Mouse (Mus musculus): ENCODE measurements at regions not wholly inside any gene's neighbourhood (a gene's known extent, or its start where the extent isn't known, plus 50 kb on each side); places are given as distances from the start of the nearest gene placed in this dataset.
"Not testable (repeated sequence)": the region's sequence is repeated elsewhere in the genome, so short reads cannot be mapped to it uniquely, and the experiment has no call there.

DNA sequence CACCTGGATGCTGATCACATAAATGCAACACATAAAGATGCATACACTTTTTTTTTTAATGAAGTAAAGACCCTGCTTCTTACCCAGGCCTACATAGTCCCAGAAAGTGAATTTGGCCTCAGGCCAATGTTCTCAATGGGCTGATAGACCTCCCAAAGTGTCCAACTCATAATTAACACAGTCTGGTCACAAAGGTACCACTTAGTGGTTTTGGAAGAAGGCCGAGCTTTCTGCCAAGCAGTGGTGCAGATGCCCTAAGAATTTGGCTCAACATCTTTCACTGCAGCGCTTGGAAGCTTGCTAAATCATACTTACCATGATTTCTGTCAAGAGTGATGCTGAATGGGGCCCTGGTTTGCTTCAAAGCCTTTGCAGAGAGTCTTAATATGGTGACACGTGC, 706.4 kb upstream of the Rag2 start:
- DNase-seq = no peak

- no peak for DNase-seq
Observed at GRCm38 (mm10) chr2:100919537-100920212, 704.8 kb upstream of the Rag2 start.

- DNase-seq = not testable (repeated sequence)
Observed at GRCm38 (mm10) chr2:100948632-100949031, 675.9 kb upstream of the Rag2 start.

DNA sequence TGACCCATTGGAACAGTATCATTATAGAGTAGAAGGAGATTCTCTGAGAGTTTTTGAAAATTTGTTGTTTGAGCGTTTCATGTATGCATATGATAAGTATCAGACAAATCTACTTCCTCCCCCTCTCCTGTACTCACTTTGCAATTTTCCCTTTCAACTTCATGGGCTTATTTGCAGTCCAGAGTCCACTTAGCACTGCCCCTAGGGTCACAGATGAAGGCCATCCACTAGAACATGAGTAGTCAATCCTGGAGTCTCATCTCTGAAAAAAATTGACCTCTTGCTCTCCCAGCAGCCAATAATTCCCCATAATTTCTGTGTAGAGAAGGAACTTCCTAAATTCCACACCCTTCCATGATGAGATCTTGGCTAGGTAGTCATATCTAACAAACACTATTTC, 665.1 kb upstream of the Rag2 start:
- no peak for DNase-seq

- no peak for DNase-seq
Observed at GRCm38 (mm10) chr2:100964584-100964983, 659.9 kb upstream of the Rag2 start.

DNA sequence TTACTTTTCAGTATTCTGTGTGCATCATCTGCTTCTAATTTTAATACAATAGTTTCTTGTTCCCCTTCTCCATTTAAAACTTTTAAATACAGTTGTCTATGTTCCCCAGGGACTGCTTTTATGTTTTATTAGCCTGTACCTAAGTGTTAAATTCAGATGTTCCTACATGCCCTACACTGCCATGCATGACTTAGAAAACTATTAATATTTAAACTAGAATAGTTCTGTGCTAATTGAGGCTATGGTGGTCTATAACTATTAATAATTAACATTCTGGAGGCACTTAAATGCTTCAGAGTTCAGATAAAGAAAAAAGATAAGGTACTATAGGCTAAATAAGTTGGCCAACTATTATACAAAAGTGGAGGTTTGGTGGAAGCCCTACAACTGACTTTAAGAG, 647.3 kb upstream of the Rag2 start:
- DNase-seq = no peak

- DNase-seq = no peak
Observed at GRCm38 (mm10) chr2:100982362-100982761, 642.2 kb upstream of the Rag2 start.

DNA sequence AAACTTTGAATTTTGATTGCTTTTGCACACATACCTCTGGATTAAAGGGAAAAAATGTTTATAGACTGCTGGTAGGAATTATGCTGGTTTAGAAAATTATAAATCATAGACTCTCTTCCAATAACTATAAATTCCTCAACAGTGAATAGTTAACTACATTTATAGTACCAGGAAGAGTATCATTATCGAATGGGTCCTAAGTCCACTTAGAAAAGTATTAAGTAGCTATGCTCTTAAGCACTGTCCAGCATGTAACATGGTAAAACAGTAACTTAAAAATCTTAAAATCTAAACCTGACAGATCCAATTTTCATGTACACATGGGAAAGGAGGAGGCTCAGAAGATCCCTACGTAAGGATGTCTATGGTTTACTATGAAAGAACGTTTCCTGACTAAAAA, 609.2 kb upstream of the Rag2 start:
- no peak for DNase-seq

DNA sequence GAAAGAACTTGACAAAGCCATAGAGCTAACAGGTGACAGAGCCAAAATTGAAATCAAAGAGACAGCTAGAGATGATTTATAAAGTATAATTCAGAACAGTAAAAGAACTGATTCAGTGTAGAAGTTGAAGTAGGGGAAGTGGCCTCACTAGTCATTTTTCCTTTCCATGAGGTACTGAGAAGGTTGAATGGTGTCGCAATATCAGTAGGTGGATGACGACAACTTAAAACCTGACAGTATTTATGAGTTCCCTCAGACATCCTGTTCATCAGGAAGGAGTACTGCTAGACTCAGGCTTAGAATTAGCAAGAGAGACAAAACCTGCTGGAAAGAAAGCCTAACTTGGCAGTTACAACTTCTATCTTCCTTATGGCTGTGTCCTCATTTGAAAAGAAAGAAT, 605.1 kb upstream of the Rag2 start:
- DNase-seq = no peak

GRCm38 (mm10) chr2:101021515-101021914, 603.0 kb upstream of the Rag2 start:
- no peak for DNase-seq

- no peak for DNase-seq
Observed at GRCm38 (mm10) chr2:101043050-101043449, 581.5 kb upstream of the Rag2 start.

- no peak for DNase-seq
Observed at GRCm38 (mm10) chr2:101062939-101063338, 561.6 kb upstream of the Rag2 start.

DNA sequence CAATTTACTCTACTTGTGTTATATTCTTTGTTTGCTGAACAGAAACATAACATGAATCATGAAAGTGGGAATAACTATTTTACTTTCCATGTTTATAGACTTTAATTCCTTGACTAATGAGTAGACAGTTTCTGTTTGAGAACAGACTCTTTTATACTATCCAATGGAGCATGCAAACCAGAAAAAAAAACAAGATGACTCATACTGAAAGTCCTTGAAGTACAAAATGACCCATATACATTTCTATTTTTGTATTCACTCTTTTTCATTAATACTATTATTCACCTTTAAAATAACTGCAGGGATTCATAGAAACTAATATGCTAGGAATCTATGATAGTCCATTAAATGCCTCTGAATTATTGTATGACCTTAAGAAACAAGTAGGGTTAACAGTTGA, 549.5 kb upstream of the Rag2 start:
- no peak for DNase-seq

- DNase-seq = no peak
Observed at GRCm38 (mm10) chr2:101080231-101080630, 544.3 kb upstream of the Rag2 start.

DNA sequence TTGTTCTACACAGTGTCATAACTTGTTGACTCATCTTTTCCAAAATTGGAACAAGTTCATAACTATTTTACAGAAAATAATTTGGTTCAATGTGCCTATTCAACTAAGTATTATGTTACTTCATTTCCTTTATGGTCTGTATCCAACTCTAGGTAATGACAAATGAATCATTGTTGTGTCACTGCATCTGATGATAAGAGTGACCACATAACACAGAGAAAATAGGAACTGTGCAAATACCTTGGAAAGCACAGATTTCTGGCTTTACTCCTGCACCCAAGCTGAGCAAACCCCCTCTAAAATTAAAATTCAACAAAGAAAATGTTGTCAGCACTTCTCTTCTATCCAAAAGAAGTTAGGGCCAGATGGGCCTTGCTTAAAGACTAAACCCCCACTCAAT, 540.7 kb upstream of the Rag2 start:
- no peak for DNase-seq

DNA sequence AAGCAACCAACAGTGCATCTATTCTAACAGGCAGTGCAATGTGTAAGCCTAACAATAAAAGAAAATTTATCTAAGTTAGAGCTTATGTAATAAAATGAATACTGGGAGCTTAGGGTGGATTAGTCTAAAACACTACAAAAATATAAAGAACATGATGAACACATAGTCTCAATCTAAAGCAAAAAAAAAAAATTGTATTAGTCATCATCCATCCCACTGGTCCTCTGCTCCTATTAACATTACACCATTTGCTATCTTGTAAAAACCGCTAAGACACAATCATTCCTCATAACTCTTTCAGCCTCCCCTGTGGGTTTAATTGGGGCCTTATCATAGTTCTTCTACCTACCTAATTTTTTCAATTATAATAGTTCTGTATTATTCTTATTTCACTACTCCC, 539.9 kb upstream of the Rag2 start:
- no peak for DNase-seq

DNA sequence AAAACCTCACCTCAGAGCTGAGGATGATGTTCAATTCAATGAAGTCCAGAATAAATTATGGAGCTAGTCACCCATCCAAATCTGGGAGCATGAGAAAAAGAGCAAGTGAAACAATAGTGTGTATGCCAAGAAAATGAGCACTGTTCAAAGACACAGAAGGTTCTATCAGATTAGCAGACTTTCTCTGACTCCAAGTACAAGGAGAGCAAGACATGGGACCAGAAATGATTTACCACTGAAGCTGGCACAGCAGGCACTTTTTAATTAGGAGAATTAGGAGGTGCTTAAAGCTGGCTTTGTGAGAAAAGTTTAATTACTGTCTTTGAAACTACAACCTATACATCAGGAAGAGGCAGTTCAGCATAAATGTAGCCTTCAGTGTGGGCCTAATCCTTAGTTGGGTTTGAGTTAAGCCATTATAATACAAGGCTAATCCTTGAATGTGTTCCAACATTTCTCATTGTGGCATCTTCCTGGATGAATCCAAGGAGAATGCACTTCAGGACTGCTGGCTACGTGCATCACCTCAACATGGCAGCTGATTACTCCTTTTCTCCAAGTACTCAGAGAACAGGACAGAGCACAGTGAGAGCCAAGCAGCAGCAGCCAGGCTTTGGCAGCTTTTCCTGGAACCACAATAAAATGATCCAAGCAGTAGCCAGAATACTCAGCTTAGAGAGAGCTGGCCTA, 517.2 kb upstream of the Rag2 start:
- DNase-seq = no peak

DNA sequence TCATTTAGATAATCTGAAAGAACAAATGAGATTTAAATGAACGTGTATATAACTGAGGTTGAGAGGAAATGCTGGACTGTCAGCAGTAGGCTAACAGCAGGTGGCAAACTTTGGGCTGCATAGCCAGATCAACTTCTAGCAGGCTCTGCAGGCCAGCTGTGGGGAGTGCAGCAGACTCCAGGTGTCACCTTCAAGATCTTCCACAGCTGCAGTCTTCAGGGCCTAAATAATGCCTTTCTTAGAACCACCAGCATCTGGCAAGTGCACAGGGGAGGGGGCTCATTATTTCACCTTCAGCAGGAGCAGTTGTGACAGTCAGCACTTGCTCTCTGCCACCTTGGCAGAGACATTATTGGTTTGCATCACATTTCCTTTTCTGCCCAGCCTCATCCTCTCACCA, 487.7 kb upstream of the Rag2 start:
- no peak for DNase-seq

- DNase-seq = no peak
Observed at GRCm38 (mm10) chr2:101139931-101140330, 484.6 kb upstream of the Rag2 start.

DNA sequence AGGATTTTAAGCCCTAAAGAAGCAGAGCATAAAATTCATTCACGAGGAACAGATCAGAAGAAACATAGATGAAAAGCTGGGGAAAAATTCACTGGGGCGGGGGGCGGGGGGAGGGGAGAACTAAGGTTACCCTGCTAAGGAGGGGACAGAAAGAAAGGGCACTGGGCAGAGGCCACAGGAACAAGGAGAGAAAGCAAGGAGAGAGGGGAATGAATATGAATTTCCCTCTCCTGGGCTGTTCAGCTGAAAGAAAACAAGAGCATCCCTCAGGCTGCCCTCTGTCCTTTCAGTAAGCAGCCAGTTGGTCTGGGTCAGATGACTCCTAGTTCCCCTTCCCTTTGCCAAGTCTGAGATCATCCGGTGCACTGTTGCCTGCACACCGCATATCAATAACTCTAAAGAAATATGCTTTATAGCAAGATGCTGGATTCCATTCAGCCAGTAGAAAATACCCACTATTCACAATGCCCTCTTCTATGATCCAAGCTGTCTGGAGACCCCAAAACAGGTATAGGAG, 467.7 kb upstream of the Rag2 start:
- DNase-seq = no peak

- DNase-seq = peak; percentile 66
Observed at GRCm38 (mm10) chr2:101159276-101159675, 465.2 kb upstream of the Rag2 start.

- DNase-seq = no peak
Observed at GRCm38 (mm10) chr2:101165942-101166341, 458.6 kb upstream of the Rag2 start.

DNA sequence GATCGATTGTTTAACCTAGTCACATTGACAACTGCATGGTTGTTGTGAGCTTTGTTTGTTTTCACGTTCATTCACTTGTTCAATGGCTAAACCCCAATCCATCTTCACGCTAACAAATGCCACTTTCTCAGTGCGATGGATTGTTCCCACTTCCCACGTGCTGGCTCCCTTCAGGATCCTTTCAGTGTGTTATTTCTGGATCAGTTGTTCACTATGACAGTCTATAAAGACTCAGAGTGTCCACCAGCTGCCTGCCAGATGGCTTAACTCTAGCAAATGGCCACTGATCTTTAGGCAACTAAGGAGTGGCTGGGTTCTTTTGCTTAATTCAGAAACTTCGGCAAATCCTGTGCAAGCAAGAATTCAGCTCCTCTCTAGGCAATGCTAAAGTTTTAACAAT, 451.7 kb upstream of the Rag2 start:
- DNase-seq = no peak

GRCm38 (mm10) chr2:101175124-101175523, 449.4 kb upstream of the Rag2 start:
- DNase-seq = no peak
